Mouse (Mus musculus) telencephalon, adult 2 months (tissue): ENCODE measurements around the gene Tm7sf2.
A peak's percentile ranks its signal among the peaks of the same experiment; 100 is the strongest.
"Not testable (repeated sequence)": the region's sequence is repeated elsewhere in the genome, so short reads cannot be mapped to it uniquely, and the experiment has no call there.

Experiments
- DNase-seq: peaks from one replicate; pipeline ENCODE4 v3.0.0-alpha.2; 2011; ENCODE audit warnings: low read depth, low spot score

Tm7sf2 gene

DNA sequence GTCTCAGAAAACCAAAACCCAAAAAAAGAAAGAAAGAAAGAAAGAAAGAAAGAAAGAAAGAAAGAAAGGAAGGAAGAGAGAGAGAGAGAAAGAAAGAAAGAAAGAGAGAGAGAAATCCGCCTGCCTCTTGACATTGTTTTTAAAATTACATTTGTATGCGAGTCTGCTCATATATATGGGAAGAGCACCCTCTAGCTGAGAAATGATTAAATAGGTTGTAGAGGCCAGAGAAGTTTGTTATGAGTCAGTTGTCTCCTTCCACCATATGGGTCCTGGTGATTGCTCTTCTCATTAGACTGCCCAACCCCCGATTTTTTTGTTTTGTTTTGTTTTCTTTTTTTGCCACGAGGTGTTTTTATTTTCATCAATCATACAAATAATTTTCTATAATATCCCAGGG lies 24.1 kb downstream of the Tm7sf2 start:
- not testable (repeated sequence) for DNase-seq

DNA sequence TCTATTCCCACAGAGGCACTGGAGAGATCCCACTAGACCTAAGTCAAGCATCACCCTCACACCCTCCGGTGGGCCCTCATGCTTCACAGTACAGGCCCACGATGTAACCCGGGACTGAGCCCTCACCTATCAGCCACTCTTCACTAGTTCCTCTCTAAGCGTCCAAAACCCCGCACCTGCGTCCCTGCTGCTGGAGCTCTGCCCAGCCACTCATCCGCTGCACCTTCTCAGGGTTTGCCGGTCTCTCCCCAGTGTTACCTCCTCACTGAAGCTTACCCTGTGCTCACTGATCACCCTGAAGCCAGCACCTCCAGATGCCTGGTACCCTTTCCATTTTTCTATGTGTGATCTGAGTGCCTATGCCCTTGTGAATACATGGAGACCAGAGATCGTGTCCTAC lies 25.9 kb downstream of the Tm7sf2 start:
- DNase-seq = no peak

DNA sequence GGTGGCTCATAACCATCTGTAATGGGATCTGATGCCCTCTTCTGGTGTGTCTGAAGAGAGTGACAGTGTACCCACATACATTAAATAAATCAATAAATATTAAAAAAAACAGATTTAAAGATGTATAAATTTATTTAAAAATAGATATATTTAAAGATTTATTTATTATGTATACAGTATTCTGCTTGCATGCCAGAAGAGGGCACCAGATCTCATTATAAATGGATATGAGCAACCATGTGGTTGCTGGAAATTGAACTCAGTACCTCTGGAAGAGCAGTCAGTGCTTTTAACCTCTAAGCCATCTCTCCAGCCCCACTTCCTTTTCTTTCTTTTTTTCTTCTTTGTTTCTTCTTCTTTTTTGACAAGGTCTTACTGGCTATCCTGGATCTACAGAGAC lies 28.2 kb downstream of the Tm7sf2 start:
- DNase-seq = no peak

DNA sequence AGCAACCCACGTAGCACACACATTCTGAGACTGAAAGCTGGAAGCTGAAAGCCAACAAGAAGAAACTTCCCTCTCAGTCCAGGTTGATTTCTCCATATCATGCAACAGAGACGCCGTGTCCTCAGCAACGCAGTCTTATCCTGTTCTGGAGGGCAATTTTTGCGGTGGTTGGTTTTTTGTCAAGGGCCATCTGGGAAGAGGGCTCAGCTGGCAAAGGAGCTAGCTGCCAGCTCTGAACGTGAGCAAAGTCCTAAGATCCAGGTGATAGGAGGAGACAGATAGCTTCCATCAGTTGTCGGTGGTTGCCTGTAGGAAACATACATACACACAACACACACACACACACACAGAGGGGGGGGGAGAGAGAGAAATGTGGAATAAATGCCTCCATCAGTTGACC lies 29.8 kb downstream of the Tm7sf2 start:
- no peak for DNase-seq

DNA sequence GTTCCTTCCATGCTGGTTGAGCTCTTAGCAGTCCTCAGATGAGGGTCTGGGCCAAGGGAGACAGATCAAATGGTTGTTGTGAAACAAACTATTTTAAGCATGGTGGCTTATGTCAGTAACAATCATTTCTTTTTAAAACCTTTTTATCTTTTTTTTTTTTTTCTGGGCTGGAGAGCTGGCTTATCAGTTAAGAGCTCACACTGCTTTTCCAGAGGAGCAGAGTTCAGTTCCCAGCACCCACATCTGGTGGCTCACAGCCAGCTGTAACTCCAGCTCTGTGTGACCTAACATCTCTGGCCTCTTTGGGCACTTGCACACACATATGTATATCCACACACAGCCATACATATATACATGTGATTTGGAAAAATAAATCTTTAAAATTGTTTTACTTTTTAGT lies 30.5 kb downstream of the Tm7sf2 start:
- DNase-seq = no peak

DNA sequence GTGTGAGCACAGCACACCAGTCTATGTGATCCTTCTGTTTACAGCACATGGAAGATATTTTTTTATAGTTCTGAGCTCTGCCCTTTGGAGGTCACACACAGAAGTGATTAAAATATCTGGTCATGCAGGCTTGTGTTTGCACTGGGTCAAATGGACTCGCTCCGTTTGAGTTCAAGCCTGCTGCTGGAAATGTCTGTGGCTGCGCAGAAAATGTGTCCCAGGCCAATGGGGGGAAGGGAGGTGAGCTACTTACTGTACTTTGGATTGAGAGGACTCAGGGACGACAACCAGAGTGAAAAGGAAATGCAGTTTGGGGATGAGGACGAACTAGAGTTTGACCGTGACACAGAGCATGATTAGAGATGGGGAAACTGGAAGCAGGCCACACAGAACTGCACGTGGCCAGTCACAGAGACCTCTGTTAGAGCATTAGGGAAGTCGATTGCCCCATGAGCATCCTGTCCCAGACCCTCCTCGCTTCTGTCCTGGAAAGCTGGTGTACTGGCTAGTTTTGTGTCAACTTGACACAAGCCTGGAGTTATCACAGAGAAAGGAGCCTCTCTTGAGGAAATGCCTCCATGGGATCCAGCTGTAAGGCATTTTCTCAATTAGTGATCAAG lies 32.1 kb downstream of the Tm7sf2 start:
- DNase-seq = no peak

DNA sequence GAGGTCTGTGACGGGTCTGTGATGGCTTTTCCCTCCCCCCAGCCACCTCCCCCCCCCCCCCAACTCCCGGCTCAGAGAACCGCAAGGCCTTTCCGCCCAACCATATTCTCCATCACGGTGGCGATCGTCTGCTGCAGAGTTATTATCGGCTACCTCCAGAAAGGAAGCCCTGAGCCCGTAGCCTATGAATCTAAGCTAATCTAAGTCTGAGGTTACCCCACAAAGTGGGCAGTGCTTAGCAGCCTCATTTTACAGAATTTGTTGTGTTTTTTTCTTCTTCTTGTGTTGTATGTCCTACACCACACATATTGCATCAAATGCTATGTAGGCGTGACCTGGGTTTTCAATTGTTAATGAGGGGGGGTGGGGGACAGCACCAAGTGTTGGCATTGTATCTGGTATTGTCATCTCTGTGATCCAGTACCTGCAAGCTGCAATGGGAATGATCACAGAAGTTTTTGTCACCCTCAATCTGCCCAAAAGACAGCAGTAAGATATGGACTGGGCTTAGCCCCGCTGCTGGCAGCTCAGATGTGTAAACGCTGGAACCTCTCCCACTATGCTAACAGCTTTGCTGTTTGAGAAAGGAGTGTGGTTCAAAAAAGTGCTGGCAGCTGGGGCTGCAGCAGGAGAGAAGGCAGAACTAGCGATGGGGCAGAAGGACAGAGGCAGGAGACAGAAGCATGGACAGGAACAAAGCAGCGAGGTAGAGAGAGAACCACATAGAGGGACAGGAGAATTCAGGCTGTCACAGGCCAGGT lies 37.5 kb downstream of the Tm7sf2 start:
- DNase-seq = no peak

DNA sequence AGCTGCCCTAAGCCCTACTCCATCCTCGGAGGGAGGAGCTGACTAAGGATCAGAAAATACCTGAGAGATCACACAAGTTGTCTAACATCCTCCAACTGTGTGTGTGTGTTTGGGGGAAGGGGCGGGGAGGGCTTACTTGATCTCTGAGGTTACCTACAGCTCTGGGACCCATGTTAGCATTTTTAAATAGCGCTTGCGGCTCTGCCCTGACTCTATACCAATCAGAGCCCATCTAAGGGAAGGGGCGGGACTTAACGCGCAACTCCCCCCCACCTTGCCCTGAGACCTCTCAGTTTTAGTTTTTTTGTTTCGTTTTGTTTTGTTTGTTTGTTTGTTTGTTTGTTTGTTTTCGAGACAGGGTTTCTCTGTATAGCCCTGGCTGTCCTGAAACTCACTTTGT lies 38.7 kb downstream of the Tm7sf2 start:
- no peak for DNase-seq

DNA sequence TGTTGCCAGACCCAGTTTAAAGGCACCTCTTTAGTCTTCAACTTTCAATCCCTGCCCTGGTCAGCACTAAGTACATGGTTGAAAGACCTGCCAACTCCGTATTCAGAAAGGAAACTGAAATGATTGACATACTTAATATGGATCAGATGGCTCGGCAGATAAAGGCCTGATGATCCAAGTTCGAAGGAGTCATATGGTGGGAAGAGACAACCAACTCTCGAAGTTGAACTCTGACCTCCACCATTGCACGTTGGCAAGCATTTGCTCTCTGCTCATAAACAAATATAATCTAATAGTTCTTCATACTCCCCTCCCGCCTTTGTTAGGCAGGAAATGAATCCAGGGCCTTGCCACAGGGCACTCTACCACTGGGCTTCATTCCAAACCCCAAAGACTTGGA lies 39.2 kb downstream of the Tm7sf2 start:
- DNase-seq = no peak

DNA sequence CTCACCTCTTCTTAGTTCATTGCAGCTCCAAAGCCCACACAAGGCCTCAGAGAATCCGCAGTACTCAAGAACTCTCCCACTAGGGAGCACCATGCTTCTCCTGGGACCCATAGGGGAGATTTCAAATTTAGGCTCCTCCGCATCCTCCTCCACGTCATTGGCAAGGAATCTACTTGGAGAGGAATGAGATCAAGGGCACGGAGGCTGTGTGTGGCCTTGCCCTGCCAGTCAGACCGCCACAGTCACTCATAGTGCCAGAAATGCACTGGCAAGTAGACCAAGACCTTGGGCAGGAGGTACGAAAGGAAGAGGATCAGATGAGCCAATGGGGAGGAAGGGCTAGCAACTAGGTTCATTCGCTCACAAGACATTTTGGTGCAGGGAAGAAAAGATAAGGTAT lies 44.2 kb downstream of the Tm7sf2 start:
- DNase-seq = no peak

DNA sequence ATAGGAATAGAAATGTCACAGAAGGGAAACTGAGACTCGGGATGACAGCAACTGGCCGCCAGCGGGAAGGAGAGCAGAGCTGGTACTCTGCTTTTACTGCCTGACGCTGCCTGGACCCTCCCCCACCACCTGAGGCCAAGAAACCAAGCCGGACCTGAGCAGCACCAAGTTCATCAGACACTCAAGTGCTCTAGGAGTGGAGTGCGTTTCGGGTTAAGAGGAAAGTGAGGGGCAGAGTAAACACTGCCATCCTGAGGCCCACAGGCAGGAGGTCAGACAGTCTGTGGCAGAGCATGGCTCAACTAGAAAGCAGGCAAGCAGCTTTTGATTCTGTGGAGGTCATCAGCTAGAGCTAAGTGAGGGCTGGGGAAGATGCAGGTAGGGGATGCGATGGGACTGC lies 45.1 kb downstream of the Tm7sf2 start:
- no peak for DNase-seq

DNA sequence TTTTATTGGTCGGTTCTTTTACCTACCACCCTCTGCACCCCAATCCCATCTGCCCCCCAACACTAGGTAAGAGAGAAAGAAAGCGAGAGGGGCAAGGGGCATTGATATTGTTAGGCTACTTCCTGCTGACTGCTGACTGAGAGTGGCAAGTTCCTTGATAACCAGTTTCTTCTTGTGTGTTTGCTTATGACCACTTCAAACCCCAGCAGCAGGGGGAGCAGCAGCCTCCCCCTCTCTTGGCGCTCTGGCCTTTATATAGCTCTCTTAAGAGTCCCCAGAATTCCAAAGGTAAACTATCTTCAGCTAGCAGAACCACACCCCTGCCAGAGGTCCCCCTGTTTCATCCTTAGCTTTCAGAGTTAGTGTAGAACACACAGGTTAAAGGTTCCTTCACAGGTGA lies 47.9 kb downstream of the Tm7sf2 start:
- DNase-seq = no peak

DNA sequence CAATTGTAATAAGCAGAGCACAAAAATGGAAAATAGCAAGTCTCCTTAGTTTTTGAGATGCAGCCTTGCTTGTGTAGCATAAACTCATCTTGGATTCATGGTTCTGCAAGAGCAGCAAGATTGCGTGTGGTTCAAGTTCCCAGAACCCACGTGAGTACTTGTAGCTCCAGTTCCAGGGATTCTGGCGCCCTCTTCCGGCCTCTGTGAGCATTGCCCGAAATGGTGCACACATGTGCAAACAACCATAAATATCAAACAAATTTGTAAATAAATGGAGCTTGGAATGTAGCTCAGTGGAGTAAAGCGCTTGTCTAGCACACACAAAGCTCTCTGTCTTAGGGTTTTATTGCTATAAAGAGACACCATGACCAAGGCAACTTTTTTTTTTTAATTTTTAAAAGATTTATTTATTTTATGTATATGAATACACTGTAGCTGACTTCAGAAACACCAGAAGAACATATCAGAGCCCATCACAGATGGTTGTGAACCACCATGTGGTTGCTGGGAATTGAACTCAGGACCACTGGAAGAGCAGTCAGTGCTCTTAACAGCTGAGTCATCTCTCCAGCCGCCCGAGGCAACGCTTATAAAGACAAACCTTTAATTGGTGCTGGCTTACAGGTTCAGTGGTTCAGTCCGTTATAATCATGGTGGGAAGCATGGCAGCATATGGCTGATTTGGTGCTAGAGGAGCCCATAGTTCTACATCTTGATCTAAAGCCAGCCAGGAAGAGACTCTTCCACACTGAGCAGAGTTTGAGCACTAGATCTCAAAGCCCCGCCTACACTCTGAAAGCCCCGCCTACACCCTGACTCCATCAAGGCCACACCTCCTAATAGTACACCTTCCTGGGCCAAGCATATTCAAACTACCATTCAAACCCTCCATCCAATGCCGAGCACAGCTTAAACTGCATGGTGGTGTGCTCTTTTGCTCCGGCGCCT lies 49.8 kb downstream of the Tm7sf2 start:
- DNase-seq = peak; percentile 72

DNA sequence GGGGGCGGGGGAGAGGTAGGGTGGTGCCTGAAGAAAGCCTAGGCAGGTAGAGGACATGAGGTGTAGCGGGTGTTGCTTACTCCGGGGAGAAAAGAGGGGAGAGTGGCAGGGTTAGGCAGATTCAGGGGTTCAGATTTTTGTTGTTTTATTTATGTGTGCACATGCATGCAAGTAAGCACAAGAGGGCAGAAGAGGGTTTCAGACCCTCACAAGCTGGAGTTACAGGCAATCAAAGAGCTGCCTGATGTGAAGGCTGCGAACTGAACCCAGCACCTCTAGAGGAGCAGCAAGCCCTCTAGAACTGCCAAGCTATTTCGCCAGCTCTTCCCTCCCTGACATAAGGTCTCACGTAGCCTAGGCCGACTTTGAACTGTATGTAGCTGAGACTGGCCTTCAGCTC lies 51.6 kb downstream of the Tm7sf2 start:
- no peak for DNase-seq

DNA sequence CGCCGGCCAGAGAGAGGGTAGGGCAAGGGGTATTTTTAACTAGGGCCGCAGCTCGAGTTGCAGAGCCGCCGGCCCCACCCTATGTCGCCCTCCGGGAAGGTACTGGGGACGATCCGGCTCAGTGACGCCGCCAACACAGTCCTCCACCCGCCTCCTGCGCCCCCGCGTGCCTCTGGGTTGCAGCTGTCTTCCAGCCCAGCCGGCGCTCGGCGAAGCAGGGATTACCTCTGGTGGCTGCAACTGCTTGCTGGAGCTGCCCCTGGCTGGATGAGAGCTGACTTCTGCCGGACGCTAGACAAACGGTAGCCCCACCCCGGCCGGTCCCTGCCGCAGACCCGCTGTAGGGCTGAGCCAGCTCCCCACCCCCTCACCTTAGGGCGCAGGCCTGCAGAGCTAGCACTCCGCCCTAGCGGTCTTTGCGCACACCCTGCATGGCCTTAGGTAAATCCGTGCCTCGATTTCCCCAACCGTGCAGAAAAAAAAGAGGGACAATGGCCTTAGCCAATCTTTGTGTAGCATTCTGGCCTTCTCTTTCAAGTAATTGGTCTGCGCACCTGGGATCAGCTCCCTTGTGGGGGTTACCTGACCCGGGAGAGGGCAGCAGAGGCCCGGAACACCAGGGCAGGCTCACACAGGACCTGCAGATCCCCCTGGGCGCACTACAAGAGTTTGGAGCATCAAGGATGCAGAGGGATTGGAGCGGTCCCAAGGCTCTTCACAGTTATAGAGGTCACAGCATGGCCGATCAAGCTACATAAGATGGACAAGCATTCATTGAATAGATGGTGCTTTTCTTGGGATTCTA lies 52.5 kb downstream of the Tm7sf2 start, which contains the start of gene Capn1:
Gene Capn1, minus strand, starts transcription at position 387 of the 805 bp plus-strand sequence.
- DNase-seq = no peak

DNA sequence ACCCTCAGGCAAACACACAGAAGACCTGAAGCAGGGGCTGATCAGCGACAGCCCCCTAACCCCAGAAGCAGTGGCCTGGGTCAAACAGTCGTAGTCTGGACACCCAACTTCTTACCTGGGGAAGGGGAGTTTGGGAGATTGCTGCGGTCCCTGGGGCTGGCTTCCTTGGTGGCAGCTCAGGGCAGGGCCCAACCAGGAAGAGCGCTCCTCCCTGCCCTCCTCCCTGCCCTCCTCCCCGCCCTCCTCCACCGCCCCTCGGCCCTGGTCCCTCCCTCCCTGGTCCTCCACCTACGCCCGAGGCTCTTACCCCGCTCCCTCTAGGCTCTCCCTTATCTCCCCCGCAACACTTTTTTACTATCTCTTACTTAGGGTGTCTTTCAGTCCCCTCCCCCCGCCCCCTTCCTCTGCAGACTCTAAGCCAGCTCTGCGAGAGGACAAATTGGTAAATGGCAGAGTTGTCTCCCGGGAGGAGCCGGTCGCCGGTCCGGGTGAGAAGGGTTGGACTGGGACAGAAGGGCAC lies 53.1 kb downstream of the Tm7sf2 start:
- DNase-seq = no peak

DNA sequence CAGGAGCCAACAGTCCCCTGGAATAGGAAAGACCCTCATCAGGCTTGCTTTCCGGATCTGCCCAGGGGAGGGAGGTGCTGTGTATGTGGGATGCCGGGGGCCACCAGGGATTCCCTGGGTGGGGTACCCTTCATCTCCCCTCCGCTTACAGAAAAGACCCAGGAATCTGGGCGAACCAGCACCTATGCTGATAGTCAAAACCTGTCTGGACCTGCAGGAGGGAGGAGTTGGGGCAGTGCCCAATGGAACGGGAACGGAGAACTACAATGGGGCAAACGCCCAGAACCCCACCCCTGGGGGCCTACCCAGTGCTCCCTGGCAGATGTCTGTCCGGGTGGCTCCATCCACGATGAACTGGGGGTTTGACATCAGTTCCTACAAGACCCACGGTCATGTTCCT lies 54.5 kb downstream of the Tm7sf2 start:
- DNase-seq = no peak
